Mouse (Mus musculus) MEL (cell line): ENCODE measurements at regions not wholly inside any gene's neighbourhood (a gene's known extent, or its start where the extent isn't known, plus 50 kb on each side); places are given as distances from the start of the nearest gene placed in this dataset.

Source experiments
- DNase-seq: peaks from one replicate; pipeline ENCODE4 v3.0.0; 2011; ENCODE audit warnings: low read depth, low spot score
- H3K27ac ChIP-seq: 2 replicates; pipeline ENCODE4 v1.5.1; 2012; ENCODE audit warnings: low read depth, mild to moderate bottlenecking, control low read depth, low read length, moderate library complexity; ENCODE audit not compliant: control insufficient read depth
- H3K27me3 ChIP-seq, 2 experiments: fragments of 150-350 bp in 1 of 2; sonication (generic) in 1 of 2; 2 replicates each; pipeline ENCODE4 v1.6.1; 2012; ENCODE audit warnings: low read length in 2 of 2, mild to moderate bottlenecking in 2 of 2, improper control_type of control experiment in 1 of 2, moderate library complexity in 1 of 2; ENCODE audit not compliant: insufficient read depth in 2 of 2, control insufficient read depth in 1 of 2
- H3K36me3 ChIP-seq, 2 experiments: 2 replicates each; pipeline ENCODE4 v1.6.1; 2012 to 2014; ENCODE audit warnings: low read length in 2 of 2, improper control_type of control experiment in 1 of 2, inconsistent platforms in 1 of 2, mild to moderate bottlenecking in 1 of 2; ENCODE audit not compliant: insufficient read depth in 2 of 2, control insufficient read depth in 1 of 2
- H3K4me1 ChIP-seq, 2 experiments: fragments of 150-350 bp in 1 of 2; sonication (generic) in 1 of 2; 2 replicates each; pipeline ENCODE4 v1.6.1; 2012; ENCODE audit warnings: low read length in 2 of 2, improper control_type of control experiment in 1 of 2, mild to moderate bottlenecking in 1 of 2; ENCODE audit not compliant: insufficient read depth in 2 of 2, control insufficient read depth in 1 of 2
- H3K4me3 ChIP-seq, 2 experiments: fragments of 150-350 bp in 1 of 2; sonication (generic) in 1 of 2; 2 replicates each; pipeline ENCODE4 v1.5.1; 2012; ENCODE audit warnings: low read depth in 2 of 2, low read length in 2 of 2, mild to moderate bottlenecking in 2 of 2, moderate library complexity in 2 of 2, control low read depth in 1 of 2, improper control_type of control experiment in 1 of 2; ENCODE audit not compliant: control insufficient read depth in 1 of 2, insufficient read depth in 1 of 2
- H3K79me2 ChIP-seq: 2 replicates; pipeline ENCODE4 v1.6.1; 2012; ENCODE audit warnings: mild to moderate bottlenecking, low read length, moderate library complexity; ENCODE audit not compliant: control insufficient read depth, poor library complexity, insufficient read depth
- H3K9ac ChIP-seq: 2 replicates; pipeline ENCODE4 v1.6.1; 2012; ENCODE audit warnings: low read depth, mild to moderate bottlenecking, control low read depth, low read length, moderate library complexity; ENCODE audit not compliant: control insufficient read depth, poor library complexity, severe bottlenecking
- H3K9me3 ChIP-seq: fragments of 150-350 bp; sonication (generic); replicated peaks from 2 replicates; pipeline ENCODE4 v1.6.1; 2012; ENCODE audit warnings: mild to moderate bottlenecking, low read length, improper control_type of control experiment, moderate library complexity; ENCODE audit not compliant: insufficient read depth
- CHD2 ChIP-seq: IDR thresholded peaks from 2 replicates; pipeline ENCODE4 v1.6.1; 2011; ENCODE audit warnings: low read length, improper control_type of control experiment
- CTCF ChIP-seq, 3 experiments: IDR thresholded peaks in 2 of 3; conservative IDR thresholded peaks in 1 of 3; 2 replicates each; pipeline ENCODE4 v1.5.1; 2011 to 2012; ENCODE audit warnings: low read length in 3 of 3, low read depth in 2 of 3, mild to moderate bottlenecking in 2 of 3, improper control_type of control experiment in 1 of 3, inconsistent platforms in 1 of 3, mixed read lengths in 1 of 3, moderate library complexity in 1 of 3; ENCODE audit not compliant: control insufficient read depth in 1 of 3, insufficient read depth in 1 of 3, poor library complexity in 1 of 3, severe bottlenecking in 1 of 3
- E2F4 ChIP-seq: IDR thresholded peaks from 2 replicates; pipeline ENCODE4 v1.6.1; 2011; ENCODE audit warnings: low read depth, low read length, improper control_type of control experiment, borderline replicate concordance
- ELF1 ChIP-seq: IDR thresholded peaks from 2 replicates; pipeline ENCODE4 v1.6.1; 2014; ENCODE audit warnings: low read depth, mild to moderate bottlenecking, inconsistent platforms, low read length, improper control_type of control experiment, moderate library complexity
- EP300 ChIP-seq, 2 experiments: IDR thresholded peaks; 2 replicates each; pipeline ENCODE4 v1.6.1; 2011; ENCODE audit warnings: improper control_type of control experiment in 2 of 2, low read length in 2 of 2, low read depth in 1 of 2, mild to moderate bottlenecking in 1 of 2
- ETS1 ChIP-seq: IDR thresholded peaks from 2 replicates; pipeline ENCODE4 v1.6.1; 2012; ENCODE audit warnings: low read depth, mild to moderate bottlenecking, inconsistent platforms, low read length, improper control_type of control experiment, moderate library complexity
- GABPA ChIP-seq: IDR thresholded peaks from 2 replicates; pipeline ENCODE4 v1.6.1; 2012; ENCODE audit warnings: low read depth, mild to moderate bottlenecking, inconsistent platforms, low read length, improper control_type of control experiment, moderate library complexity
- GATA1 ChIP-seq: IDR thresholded peaks from 2 replicates; pipeline ENCODE4 v1.6.1; 2011; ENCODE audit warnings: low read depth, low read length, improper control_type of control experiment
- HCFC1 ChIP-seq: IDR thresholded peaks from 2 replicates; pipeline ENCODE4 v1.6.1; 2012; ENCODE audit warnings: low read depth, mild to moderate bottlenecking, inconsistent platforms, low read length, improper control_type of control experiment, moderate library complexity
- JUND ChIP-seq: IDR thresholded peaks from 2 replicates; pipeline ENCODE4 v1.6.1; 2011; ENCODE audit warnings: low read depth, mild to moderate bottlenecking, improper control_type of control experiment, low read length
- KAT2A ChIP-seq: conservative IDR thresholded peaks from 2 replicates; pipeline ENCODE4 v1.6.1; 2012; ENCODE audit warnings: low read depth, low read length, improper control_type of control experiment, inconsistent platforms
- MAFK ChIP-seq: IDR thresholded peaks from 2 replicates; pipeline ENCODE4 v1.6.1; 2011; ENCODE audit warnings: low read depth, mild to moderate bottlenecking, low read length, improper control_type of control experiment, borderline replicate concordance
- MAX ChIP-seq: IDR thresholded peaks from 2 replicates; pipeline ENCODE4 v1.6.1; 2011; ENCODE audit warnings: low read length, improper control_type of control experiment
- MEF2A ChIP-seq: IDR thresholded peaks from 2 replicates; pipeline ENCODE4 v1.6.1; 2014; ENCODE audit warnings: low read depth, mild to moderate bottlenecking, inconsistent platforms, low read length, improper control_type of control experiment; ENCODE audit not compliant: poor library complexity, insufficient replicate concordance, severe bottlenecking; ENCODE audit errors: extremely low read depth
- MXI1 ChIP-seq: IDR thresholded peaks from 2 replicates; pipeline ENCODE4 v1.6.1; 2011; ENCODE audit warnings: mild to moderate bottlenecking, low read depth, low read length, improper control_type of control experiment
- MYB ChIP-seq: IDR thresholded peaks from 2 replicates; pipeline ENCODE4 v1.6.1; 2011; ENCODE audit warnings: mild to moderate bottlenecking, low read depth, low read length, improper control_type of control experiment
- NELFE ChIP-seq: IDR thresholded peaks from 2 replicates; pipeline ENCODE4 v1.6.1; 2011; ENCODE audit warnings: low read depth, low read length, improper control_type of control experiment
- POLR2A ChIP-seq, 2 experiments: IDR thresholded peaks; 2 replicates each; pipeline ENCODE4 v1.6.1; 2011 to 2012; ENCODE audit warnings: low read length in 2 of 2, mild to moderate bottlenecking in 2 of 2, control low read depth in 1 of 2, improper control_type of control experiment in 1 of 2, low read depth in 1 of 2, moderate library complexity in 1 of 2; ENCODE audit not compliant: control insufficient read depth in 1 of 2, insufficient read depth in 1 of 2, poor library complexity in 1 of 2
- POLR2AphosphoS5 ChIP-seq: IDR thresholded peaks from 2 replicates; pipeline ENCODE4 v1.6.1; 2012; ENCODE audit warnings: low read depth, borderline replicate concordance, mild to moderate bottlenecking, inconsistent platforms, low read length, moderate library complexity, mixed read lengths
- RCOR1 ChIP-seq: IDR thresholded peaks from 2 replicates; pipeline ENCODE4 v1.6.1; 2012; ENCODE audit warnings: low read depth, mild to moderate bottlenecking, inconsistent platforms, low read length, improper control_type of control experiment
- SIN3A ChIP-seq: IDR thresholded peaks from 2 replicates; pipeline ENCODE4 v1.6.1; 2012; ENCODE audit warnings: low read length, improper control_type of control experiment, inconsistent platforms
- TBP ChIP-seq: IDR thresholded peaks from 2 replicates; pipeline ENCODE4 v1.8.0; 2011; ENCODE audit warnings: low read depth, low read length, improper control_type of control experiment
- TCF12 ChIP-seq: IDR thresholded peaks from 2 replicates; pipeline ENCODE4 v1.6.1; 2014; ENCODE audit warnings: low read depth, mild to moderate bottlenecking, inconsistent platforms, low read length, improper control_type of control experiment, moderate library complexity
- USF1 ChIP-seq: IDR thresholded peaks from 2 replicates; pipeline ENCODE4 v1.6.1; 2014; ENCODE audit warnings: low read depth, mild to moderate bottlenecking, inconsistent platforms, low read length, improper control_type of control experiment, moderate library complexity
- USF2 ChIP-seq, 2 experiments: IDR thresholded peaks; 2 replicates each; pipeline ENCODE4 v1.6.1; 2011 to 2012; ENCODE audit warnings: improper control_type of control experiment in 2 of 2, low read length in 2 of 2, borderline replicate concordance in 1 of 2, inconsistent platforms in 1 of 2, low read depth in 1 of 2, mild to moderate bottlenecking in 1 of 2; ENCODE audit not compliant: insufficient read depth in 1 of 2
- ZMIZ1 ChIP-seq: IDR thresholded peaks from 2 replicates; pipeline ENCODE4 v1.6.1; 2012; ENCODE audit warnings: low read depth, mild to moderate bottlenecking, inconsistent platforms, low read length, improper control_type of control experiment, moderate library complexity
- ZNF384 ChIP-seq: IDR thresholded peaks from 2 replicates; pipeline ENCODE4 v1.6.1; 2012; ENCODE audit warnings: low read depth, mild to moderate bottlenecking, inconsistent platforms, low read length, improper control_type of control experiment

DNA sequence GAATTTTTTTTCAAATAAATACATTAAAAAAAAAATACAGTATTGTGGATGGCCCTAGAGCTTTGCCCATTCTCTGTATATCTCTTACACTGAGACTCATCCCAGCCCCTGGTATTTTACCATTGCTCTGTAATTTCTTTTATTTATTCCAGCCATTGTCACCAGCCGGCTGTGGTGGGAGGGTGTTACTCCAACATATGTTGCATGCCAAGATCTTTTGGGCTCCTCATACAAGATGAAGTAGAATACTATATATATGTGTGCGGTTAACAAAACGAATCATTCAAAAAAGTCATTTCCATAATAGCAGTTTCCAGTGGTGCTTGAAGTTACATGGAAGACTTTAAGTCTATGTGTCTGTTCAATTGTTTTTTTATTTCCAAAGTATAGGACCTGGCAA, 268.0 kb upstream of the Npvf start:
- no peaks in the 10 kb centered on the region for H3K4me1 ChIP-seq
- H3K79me2 ChIP-seq, result no peaks in the 10 kb centered on the region
- no peaks in the 10 kb centered on the region for H3K36me3 ChIP-seq
- H3K27ac ChIP-seq, result no peak overlapping the region
- no peaks in the 10 kb centered on the region for H3K9me3 ChIP-seq
- no peak overlapping the region for H3K4me3 ChIP-seq
- DNase-seq, result no peak
- TF ChIP-seq HCFC1 (no peak), JUND (no peak), USF2 (IDR thresholded peaks at IDR 0.05; ENCODE audit: borderline replicate concordance in 1 of 2, insufficient read depth in 1 of 2, low read depth in 1 of 2, low read length in 2 of 2) (no peak), ZMIZ1 (no peak), EP300 (IDR thresholded peaks at IDR 0.05; ENCODE audit: low read depth in 1 of 2, low read length in 2 of 2) (no peak), TBP (no peak), NELFE (no peak), CTCF (IDR thresholded peaks at IDR 0.05 in 2 of 3, conservative IDR thresholded peaks at IDR 0.05 in 1 of 3; ENCODE audit: control insufficient read depth in 1 of 3, insufficient read depth in 1 of 3, low read depth in 2 of 3, low read length in 3 of 3, poor library complexity in 1 of 3, severe bottlenecking in 1 of 3) (no peak), MEF2A (no peak), MAX (no peak), USF1 (no peak), MAFK (no peak), ELF1 (no peak), ETS1 (no peak), GABPA (no peak), GATA1 (no peak), KAT2A (no peak), RCOR1 (no peak)
- no peak overlapping the region for H3K9ac ChIP-seq
- H3K27me3 ChIP-seq, result no peaks in the 10 kb centered on the region

DNA sequence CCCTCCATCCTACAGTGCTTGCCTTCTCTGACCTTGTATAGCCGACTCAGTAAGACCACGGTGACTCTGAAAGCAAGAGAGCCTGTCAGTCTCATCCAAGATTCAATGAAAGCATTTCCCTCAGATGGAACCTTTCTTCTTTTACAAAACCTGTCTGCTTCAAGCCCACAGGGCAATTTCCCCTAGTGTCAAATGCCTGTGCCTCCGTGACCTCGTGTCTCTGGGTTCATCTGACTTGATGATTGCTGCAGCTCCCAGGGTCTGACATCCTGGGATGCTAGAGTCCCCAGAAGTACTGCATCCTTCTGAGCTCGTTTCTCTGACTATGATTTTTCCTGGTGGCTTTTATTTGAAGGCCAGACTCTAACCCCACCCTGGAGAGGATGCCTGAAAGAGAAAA, 270.3 kb upstream of the Npvf start:
- Histone ChIP-seq H3K79me2 (no peaks in the 10 kb centered on the region), H3K9me3 (no peaks in the 10 kb centered on the region), H3K4me1 (no peaks in the 10 kb centered on the region), H3K9ac (no peak overlapping the region), H3K27ac (no peak overlapping the region), H3K36me3 (no peaks in the 10 kb centered on the region), H3K27me3 (no peaks in the 10 kb centered on the region), H3K4me3 (no peak overlapping the region)
- no peak for DNase-seq
- TF ChIP-seq ZNF384 (no peak), POLR2AphosphoS5 (no peak), CHD2 (no peak), MXI1 (no peak), SIN3A (no peak), USF2 (IDR thresholded peaks at IDR 0.05; ENCODE audit: borderline replicate concordance in 1 of 2, insufficient read depth in 1 of 2, low read depth in 1 of 2, low read length in 2 of 2) (no peak), E2F4 (no peak), KAT2A (no peak), TCF12 (no peak), MYB (no peak), MEF2A (no peak), POLR2A (IDR thresholded peaks at IDR 0.05; ENCODE audit: control insufficient read depth in 1 of 2, insufficient read depth in 1 of 2, low read depth in 1 of 2, low read length in 2 of 2, poor library complexity in 1 of 2) (no peak), ELF1 (no peak)
- TF ChIP-seq, all 39 proteins: peak for 0
